Mouse (Mus musculus) layer of hippocampus, postnatal 36 days (tissue): ENCODE data around the gene Ak7. TPM values are rescaled to one million over a fixed set of nuclear protein-coding genes. Genes with fewer than 3 reads are reported as not detected.
A peak's percentile ranks its signal among the peaks of the same experiment; 100 is the strongest.

Source experiments
- DNase-seq, 2 experiments: peaks; one replicate each; pipeline ENCODE4 v3.0.0; 2022
- total RNA-seq, 2 experiments: library from RNA; stranded (reverse); gene quantifications; 2 replicates each; pipeline ENCODE4 v1.2.3; 2021

Ak7 gene
- total RNA-seq, result under 1 TPM; 0.77 to 0.81 TPM

DNA sequence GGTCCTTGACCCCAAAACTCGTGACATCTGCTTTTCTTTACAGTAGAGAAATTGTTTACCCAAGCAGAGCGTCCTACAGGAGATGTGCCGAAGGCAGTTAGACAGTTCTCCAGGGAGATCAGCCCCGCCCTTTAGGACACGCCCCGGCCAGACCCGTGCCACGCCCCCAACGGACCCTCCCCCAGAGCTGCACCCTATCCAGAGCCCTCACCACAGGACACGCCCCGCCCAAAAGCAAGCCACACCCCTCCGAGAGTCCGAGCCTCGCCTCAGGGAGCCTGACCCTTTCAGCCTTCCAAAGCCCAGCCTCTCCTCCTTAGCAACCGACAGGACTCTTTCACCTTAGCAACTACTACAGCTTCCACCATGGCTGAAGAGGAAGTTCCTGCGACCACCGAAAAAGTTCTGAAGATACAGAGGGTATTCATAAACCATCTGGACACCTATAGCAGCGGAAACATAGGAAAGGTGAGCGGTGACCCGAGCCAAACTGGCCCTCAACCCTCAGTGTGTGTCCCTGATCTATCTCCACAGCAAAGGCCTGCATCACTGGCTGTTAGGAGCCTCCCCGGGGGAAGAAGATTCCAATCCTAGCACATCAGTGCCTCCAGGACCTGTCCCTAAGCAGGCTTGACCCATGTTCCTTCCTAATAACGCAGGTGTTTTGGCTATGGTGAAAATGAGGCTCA, at the start of gene Ak7:
Ak7 (plus strand) TSS at position 178 of the 689 bp plus-strand sequence.
- no peak for DNase-seq

DNA sequence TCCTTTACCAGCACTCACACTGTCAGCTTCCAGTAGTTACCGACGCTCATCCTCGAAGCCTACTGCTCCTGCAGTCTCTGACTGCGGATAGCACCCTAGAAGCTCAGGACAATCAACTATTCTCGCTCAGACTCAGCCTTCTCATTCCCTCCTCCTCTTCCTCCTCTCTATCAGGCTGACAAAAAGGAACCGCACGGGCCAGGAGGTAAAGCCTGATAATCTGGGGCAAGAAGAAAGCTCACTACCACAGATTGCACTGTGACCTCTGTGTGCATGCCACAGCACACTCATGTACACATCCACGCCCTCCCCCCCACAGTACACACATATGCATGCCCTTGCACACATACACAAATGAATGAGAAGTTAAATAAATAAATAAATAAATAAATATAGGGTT, 29.5 kb upstream of the Ak7 start:
- DNase-seq, result no peak

DNA sequence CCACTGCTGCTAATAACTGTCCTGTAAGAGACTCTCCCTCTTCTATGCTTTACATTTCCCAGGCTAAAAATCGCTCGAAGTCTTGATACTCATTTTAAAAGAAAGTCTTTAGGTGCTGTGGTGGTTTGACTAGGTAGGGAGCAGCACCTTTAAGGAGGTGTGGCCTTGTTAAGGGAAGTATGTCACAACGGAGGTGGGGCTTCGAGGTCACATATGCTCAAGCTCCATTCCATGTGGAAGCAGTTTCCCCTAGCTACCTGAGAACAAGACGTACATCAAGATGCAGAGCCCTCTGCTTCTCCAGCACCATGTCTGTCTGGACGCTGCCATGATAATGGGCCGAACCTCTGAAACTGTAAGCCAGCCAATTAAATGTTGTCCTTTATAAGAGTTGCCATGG, 27.6 kb upstream of the Ak7 start:
- DNase-seq, result no peak

DNA sequence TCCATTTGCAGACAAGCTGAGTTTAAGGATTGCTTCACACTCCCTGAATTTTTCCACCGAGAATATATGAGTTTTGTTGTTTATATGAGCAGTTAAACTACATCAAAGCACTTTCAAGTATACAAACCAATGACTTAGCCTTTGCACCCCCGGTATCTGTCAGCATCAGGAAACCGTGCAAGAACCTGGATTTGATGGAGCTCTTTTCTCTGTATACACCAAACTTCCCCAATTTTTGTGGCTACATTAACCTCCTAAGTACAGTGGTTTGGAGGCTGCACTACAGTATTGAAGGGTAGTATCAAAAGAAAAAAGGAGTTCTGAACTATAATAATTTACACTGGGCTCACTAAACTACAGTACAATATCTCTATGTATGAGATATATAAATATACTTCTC, 27.0 kb upstream of the Ak7 start:
- no peak for DNase-seq

DNA sequence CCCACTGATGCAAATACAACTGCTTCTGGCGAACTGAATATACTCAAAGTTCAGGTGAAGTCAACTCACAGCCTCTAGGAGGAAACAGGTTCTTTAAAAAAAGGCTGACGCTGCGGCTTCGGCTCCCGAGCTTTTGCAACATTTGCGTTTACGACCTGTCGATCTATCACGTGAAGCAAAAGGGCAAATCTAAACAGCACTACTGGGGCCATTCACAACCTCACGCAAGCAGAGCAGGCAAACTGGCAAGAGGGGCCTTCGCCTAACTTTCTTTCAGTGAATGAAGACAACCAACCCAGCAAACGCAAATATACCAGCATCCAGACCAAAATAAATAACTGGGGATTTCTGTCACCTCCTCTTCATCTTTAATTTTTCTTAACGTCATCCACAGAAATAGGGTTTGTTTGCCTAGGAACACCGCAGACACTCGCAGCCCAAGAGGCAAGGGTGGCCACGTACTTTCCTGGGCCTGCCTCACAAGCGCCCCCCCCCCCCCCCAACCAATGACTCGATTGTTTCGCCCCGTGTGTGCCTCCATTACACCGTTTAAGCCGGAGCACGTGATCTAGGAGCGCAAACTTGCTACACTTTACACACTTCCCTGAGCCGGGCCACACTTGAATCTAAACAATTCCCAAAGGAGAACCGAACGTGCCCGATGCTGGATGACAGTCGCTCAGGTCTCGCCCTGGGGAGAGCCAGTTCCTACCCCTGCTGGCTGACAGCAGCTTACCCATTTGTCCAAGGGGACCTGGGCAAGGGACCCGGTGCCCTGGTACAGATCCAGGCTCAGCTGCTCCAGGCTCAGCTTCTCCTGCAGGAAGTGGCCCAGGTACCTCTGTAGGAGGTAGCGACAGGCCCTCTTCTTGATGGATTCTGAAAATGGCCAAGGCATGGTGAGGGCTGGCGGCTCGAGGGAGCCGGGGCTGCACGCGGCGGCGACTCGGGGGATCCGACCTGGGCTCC, 21.6 kb upstream of the Ak7 start, which contains the start of gene Gskip:
Gskip (plus strand) TSS at position 897 of the 969 bp plus-strand sequence.
- peak; percentile 37 to 49 for DNase-seq

DNA sequence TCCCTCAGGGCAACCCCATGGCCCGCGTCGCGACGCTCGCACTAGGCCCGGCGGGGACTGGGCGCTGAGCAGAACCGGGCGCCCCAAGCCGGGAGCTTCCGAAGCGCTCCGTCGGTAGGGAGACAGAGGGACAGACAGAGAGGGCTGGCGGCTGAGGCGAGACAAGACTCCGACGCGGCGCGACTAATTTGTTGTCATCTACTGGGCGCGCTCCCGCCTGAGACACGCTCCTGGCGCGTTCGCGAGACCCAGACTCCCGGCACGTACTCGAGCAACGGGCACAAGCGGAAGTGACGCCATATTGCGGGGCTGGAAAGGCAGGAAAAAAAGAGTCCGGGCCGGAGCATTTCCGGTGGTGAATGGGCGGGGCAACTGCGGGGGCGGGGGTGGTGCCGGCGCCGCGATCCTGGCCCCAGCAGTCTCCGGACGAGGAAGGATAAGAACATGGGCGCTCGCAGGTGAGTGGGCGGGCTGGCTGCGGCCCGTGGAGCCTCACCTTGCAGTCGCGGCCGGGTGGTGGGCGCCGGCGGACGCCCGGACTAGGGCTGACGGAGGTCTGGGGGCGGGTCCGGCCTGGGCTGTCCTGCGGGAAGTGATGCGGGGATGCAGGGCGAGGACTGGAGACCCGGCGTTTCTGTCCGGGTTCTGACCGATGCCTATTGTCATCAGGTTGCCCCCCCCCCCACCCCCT, 20.6 kb upstream of the Ak7 start, which contains the start of gene Atg2b:
Atg2b (minus strand) TSS at position 211 of the 691 bp plus-strand sequence.
- peak; percentile 95 to 96 for DNase-seq

DNA sequence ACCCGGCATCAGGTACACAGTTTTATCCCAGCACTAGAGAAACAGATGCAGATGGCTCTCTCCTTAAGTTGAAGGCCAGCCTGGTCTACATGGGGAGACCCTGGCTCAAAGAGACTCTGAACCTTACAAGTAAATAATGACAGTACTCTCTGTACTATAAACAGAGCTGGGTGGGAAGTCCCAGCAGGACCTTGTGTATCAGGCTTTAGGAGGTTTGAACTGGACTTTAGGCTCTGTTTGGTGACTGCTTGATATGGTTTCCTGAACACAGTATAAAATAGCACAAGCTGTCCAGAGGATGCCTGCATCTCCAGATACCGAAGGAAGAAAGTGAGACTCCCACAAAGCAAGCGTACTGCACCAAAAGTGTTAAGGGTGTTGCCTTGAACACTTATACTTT, 19.0 kb upstream of the Ak7 start:
- DNase-seq, result no peak

DNA sequence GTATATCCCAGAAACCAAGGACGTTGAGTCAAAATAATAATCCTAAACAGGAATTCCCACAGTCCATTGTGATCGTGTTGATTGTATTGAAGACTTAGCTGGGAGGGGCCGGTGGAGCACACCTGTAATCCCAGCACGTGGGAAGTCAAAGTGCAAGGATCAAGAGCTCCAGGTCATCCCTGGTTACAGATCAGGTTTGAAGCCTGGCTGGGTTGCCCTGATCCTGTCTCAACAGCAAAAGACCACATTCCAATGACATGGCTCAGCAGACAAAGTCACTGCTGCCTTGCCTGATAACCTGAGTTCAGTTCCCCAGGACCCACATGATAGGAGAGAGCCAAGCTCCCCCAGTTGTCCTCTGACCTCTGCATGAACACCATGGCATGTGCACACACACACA, 18.4 kb upstream of the Ak7 start:
- DNase-seq, result no peak

DNA sequence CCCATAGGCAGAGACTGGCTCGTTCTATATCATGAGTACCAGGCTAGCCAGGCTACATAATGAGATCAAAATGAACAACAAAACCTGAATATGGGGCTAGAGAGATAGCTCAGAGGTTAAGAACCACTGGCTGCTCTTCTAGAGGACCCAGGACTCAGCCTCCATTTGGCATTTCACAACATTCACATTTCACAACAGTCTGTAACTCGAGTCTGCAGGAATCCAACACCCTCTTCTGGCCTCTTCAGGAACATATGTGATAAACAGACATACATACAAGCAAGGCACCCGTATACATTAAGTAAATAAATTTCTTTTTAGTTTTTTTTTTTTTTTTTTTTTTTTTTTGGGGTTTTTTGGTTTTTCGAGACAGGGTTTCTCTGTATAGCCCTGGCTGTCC, 17.2 kb upstream of the Ak7 start:
- no peak for DNase-seq

DNA sequence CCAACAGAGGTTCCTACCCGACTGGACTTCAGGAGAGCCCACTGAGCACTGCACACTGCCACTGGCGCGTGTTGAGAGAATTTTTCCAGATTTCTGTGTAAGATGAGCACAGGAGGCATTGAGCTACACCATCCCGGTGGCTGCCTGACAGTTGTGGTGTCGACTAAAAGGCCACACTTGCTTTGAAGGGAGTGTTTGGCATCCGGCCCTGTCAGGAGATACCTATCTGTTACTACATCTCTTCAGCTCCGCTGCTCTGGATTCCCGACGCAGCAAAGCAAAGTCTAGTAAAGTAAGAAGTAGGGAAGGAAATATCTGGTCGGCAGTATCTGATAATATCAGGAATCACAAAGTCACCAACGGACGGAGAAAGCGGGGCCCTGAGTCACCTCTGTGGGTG, 16.3 kb upstream of the Ak7 start:
- DNase-seq, result no peak

DNA sequence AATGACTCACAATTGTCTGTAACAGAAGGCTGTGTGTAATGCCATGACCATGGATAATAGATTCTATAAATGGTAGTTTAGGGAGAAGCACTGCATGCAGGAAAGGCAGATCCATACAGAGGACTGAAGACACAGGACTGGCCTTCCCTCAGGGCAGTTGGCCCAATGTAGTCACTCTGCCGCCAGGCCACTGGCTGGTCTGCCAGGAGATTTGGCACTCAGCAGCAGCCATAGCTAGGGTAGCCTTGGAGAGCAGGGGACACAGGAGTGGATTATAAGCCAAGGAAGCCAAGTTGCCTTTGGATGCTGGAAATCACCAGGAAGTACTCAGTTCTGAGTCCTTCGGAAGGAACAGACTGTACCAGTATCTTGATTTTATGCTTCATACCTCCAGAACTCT, 11.8 kb upstream of the Ak7 start:
- no peak for DNase-seq

DNA sequence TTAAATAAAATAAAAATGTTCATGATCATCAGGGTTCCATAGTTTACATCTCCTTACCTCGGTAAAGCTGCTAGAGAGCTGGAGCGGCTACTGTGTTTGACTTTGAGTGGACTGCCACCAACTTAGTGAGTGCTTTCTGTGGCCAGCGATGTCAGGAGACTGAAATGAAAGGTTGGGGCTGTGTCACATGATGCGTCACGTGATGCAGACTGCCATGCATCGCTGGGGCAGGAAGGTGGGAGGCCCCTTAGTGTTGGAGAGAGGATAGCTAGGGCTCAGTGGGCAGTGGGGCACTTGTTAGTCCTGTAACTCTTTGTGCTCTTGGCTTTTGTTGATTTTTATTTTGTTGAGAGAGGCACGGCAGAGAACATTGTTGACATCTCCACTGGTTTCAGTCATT, 9.9 kb upstream of the Ak7 start:
- DNase-seq, result no peak

DNA sequence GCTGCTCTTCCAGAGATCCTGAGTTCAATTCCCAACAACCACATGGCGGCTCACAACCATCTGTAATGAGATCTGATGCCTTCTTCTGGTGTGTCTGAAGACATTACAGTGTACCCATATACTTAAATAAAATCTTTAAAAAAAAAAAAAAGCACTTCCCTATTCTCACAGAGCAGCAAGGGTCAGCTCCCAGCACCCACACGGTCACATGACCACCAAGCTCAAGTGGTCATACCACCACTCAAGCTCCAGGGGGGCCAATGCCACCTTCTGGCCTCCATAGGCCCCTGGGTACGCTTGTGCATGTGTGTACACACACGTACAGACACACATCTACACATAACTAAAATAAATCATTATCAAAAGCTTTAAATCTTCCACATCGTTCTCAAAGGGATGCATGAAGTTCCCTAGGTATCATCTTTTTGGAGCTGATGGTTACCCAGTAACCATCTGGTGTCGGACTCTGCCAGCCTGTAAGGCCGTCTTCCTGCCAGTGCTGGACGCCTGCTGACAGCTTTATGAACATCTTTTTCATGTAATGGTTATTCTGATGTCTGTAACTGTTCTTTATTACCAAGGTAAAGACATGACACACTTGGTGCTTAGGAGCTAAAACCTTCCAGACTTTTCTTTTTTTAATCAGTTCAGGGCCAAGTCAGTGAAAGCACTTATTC, 8.5 kb upstream of the Ak7 start:
- DNase-seq, result no peak

DNA sequence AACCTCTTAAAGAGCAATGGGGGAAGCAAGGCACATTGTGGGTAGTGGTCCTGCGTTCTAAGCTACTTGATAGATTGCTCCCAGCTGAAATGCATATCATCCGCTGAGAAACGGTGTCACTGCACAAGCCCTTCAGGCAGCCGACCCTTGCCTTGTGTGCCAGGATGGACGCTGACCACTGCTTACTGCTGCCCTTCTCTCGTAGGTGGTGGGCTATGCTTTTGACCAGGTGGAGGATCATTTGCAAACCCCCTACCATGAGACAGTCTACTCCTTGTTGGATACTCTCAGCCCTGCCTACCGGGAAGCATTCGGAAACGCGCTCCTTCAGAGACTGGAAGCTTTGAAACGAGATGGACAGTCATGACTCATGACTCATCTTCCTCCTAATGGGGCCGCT, 5.3 kb upstream of the Ak7 start:
- DNase-seq, result no peak

DNA sequence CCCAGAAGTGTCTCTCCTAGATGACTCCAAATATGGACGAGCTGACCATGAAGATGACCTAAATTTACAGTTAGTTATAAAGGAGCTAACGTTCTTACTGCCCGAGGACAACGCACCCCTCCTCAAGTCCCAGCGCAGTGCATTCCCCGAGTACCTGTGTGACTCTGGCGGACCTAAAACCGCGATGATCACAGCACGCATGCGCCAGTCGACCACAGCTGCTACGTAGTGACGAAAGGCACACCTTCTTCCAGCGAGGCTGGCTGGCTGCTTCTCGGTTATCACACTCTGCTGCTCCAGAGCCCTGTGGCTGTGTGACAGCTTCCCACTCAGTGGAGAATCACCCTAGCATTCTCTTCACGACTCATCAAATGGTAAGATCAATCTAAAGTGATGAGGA, 12.8 kb downstream of the Ak7 start:
- DNase-seq, result peak in 1 of 2 experiments; percentile 41

DNA sequence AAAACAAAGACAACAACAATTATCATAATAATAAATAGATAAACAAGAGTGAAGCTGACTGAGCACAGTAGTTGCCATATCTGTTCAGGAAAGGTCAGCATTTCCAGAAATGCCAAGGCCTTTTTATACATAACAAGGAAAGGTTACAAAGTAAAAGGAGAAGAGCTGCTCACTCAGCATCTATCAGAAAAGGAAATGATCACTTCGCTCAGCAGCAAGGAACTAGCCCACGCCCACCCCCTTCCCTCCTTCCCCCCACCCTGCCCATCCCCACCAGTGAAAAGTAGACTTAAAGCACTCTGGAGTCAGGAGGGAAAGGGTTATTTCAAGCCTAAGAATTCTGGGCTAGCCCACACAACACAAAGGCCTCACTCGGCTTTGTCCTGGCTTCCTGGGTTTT, 14.4 kb downstream of the Ak7 start:
- DNase-seq, result no peak

DNA sequence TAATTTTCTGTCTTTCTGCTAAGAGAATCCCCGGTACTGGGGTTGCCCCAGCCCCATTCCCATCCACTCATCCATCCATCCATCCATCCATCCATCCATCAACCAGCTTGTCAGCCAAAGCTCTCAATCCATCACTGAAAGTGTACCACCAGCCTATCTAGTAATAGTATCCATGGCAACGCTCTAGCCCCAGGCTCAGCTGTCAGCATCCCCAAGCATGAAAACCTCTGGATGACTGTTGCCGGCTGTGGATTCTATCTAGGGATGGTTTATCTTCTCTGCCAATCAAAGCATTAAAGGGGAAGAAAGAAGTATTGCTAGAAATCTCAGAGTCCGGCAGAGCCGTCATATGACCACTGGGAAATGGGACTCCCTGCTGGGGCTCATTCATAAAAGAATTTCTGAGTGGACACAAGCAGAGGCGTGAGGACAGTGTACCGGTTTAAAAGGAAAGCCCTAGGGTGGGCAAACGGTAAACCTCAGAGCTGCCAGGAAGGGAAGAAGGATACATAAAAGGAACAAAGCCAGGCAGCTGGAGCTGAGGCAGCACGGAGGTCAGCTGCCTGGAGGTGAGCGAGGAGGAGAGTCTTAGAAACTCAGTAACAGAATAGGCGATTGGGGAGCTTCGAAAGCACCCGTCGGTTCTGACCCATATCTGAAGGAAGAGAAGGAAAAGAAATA, 15.8 kb downstream of the Ak7 start:
- no peak for DNase-seq

DNA sequence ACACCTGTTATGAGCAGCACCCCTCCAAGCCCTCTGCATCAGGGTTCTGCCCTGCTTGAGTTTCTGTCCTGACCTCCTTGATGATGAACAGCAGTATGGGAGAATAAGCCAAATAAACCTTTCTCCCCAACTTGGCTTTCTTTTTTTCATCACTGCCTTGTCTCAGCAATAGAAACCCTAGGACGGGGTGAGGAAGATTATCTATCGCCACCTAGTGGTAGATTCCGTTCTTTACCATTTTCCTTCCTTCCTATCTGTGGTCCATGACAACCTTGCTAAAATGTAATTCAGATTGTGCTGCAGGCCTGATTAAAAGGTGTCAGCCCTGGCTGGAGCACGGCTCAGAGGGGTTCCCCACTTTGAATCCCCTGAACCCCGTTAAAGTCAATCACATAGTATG, 16.9 kb downstream of the Ak7 start:
- DNase-seq, result no peak

DNA sequence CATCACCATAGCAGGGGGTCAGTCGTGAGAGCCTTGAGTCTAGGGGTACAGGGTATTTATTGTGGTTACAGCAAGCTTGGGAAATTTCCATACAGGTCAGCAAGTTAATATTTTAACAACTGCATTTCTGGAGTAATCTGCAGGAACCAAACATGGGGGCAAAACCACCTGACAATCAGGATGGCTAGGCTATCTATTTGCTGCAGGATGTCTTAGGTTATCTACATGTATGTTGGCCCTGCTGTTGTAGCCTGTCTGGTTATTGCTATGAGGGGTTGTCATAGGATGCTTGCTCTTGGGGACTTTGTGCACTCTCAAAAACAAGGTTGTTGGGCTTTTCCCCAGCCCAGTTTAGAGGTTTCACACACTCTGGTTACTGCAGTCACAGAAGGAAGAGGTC, 18.8 kb downstream of the Ak7 start:
- no peak for DNase-seq

DNA sequence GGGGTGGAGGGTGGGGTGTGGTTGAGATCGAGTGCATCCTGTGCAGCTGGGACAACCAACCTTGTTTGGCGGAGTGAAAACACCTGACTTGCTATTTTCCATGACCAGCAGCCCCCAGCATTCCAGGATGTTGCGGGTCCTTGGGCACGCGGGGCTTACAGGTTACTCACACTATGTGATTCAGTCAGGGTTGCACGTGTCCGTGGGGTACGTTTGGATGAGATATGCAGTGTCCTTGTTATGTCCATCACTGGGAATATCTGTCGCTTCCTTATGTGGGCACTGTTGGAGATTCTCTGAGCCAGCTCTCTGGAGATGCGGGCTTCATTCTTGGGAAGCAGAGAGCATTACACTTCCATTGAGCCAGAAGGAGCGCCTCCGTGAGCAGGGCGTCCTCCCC, 20.0 kb downstream of the Ak7 start:
- no peak for DNase-seq

DNA sequence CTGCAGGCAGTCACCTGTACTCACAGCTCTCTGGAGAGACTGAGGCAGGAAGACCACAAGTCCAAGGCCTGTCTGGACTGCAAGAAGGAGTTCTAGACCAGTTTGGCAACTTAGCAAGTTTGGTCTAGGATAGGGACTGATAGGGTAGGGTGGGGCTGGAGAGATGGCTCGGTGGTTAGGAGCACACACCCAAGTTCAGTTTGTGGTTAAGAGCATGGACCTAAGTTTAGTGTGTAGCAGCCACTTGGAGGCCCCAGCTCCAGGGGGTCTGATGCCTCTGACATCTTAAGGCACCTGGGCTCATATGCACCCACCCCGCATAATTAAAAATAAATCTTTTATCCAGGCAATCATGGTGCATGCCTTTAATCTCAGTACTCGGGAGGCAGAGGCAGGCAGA, 21.5 kb downstream of the Ak7 start:
- no peak for DNase-seq

DNA sequence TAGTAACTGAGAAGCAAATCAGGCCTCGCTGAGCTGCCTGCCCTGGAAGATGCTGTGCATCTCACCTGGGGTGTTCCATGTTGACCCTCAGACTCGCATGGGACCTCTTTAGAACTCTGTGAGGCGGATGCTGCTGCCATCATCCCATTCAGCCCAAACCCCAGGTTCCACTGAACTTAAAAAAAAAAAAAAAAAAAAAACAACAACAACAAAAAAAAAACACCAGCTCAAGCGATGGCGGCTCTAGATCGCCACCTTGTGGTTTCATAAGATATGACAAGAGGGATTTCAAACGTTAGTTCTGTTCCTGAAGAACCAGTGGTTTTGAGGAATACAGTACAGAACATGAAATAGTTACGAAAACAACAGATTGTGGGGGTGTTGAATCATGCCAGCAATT, 22.2 kb downstream of the Ak7 start:
- peak in 1 of 2 experiments; percentile 29 for DNase-seq
